Mouse (Mus musculus) erythroblast, adult 5-6 weeks (primary cell): ENCODE results near the gene Mettl21a. TPM values are rescaled to one million over a fixed set of nuclear protein-coding genes. Genes with fewer than 3 reads are reported as not detected.
"Not testable (repeated sequence)": the region's sequence is repeated elsewhere in the genome, so short reads cannot be mapped to it uniquely, and the experiment has no call there.

Experiments used
- ATAC-seq: replicated peaks from 2 replicates; pipeline ENCODE4 v1.8.0; 2016; ENCODE audit warnings: moderate number of reproducible peaks, mild to moderate bottlenecking, moderate TSS enrichment, inconsistent platforms; ENCODE audit not compliant: poor library complexity, low FRiP score, severe bottlenecking
- total RNA-seq, 2 experiments: library from RNA; stranded (forward) in 1 of 2; stranded (reverse) in 1 of 2; fragments of 150-400 nt in 1 of 2; fragments of 200-764, 138-1000 nt in 1 of 2; gene quantifications; 2 replicates each; pipeline versions ENCODE4 v1.2.3 to v1.2.4; 2015 to 2017; ENCODE audit warnings: low replicate concordance in 2 of 2

Mettl21a gene
- total RNA-seq, 2 experiments from 2014 or later = 1.9 to 2.0 TPM

DNA sequence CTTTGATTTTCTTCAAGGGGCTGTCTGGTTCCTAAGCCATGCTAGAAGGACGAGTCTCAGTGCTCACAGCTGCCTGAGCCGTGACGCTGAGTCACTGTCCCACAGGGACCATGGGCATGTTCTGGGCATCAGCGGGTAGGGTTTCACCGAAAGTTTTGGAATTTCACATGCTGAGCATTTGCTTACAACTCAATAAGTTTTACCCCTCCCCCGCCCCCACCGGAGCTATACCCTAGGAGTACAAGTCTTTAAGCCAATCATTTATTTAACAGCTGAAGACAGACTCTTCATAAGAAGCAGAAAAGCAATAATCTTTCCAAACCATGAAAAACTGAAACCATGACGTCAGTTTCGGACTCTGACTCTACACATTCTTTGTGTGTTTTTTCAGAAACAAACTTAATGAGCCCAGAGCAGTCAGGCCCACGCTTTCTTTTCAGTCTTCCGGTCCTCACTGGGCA lies 1.5 kb downstream of the Mettl21a start:
- ATAC-seq = no peak

GRCm38 (mm10) chr1:64614801-64615345 lies 2.2 kb downstream of the Mettl21a start:
- ATAC-seq = no peak

DNA sequence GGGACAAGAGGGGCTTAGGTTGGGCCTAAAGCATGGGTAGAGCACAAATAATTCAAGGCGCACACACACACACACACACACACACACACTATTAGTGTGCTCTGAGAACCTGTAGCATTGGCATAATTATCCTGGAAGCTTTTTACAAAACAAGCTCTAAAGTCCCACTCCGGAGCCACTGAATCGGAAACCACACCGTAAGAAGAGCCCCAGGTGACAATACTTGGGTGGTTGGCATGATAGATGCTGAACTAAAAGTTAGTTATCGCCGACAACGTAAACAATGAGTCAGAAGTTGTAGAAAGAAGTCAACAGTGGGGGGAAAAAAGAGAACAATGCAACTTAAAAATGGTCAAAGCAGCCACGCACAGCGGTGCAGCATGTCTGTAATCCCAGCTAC lies 2.7 kb downstream of the Mettl21a start:
- ATAC-seq = no peak

GRCm38 (mm10) chr1:64609976-64610375 lies 7.1 kb downstream of the Mettl21a start:
- no peak for ATAC-seq

DNA sequence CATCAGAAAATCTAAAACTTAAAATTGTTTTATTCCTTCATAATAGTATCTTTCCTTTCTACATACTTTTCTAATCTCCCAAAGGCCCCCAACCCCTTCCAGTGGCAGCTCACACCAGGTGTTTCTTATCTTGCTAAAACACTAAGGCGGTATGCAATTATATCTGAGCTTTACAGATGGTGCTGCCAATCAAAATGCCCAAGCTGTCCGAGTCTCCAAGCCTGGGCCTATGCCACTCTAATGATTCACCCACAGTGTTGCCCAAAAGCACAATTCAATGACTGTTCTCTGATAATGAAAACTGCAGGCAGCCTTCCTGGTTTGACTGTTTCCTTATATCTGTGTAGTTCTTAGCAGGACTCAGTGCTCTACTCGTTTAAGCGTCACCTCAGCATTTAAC lies 7.9 kb downstream of the Mettl21a start:
- peak; percentile 83 for ATAC-seq

GRCm38 (mm10) chr1:64603381-64603780 lies 13.7 kb downstream of the Mettl21a start:
- ATAC-seq = no peak

DNA sequence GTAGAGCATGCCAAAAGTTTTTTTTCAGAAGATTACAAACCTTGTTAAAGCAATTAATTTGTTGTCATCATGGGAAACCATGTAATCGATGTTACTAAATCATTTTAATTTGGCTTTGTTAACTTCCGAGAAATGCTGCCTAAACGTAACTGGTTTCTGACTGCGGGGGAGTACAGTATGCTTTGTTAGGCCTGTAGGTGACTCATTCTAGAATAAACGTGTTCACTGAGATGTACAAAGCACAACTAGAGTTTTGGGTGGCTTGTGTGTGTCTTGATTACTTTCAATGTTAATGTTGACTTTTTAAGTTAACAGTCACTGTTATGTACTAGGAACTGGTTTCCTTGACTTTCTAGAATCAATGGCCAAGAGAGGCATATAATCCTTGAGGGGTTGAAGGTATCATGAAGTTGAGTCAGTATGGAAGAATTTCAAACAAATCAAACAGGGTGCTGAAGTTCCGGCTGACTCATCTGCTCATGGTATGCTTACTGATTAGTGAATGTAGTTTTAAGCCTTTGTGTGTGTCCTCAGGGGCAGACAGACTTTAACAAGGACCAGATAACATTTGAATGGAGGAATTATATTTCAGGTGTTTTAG lies 15.7 kb downstream of the Mettl21a start:
- no peak for ATAC-seq

DNA sequence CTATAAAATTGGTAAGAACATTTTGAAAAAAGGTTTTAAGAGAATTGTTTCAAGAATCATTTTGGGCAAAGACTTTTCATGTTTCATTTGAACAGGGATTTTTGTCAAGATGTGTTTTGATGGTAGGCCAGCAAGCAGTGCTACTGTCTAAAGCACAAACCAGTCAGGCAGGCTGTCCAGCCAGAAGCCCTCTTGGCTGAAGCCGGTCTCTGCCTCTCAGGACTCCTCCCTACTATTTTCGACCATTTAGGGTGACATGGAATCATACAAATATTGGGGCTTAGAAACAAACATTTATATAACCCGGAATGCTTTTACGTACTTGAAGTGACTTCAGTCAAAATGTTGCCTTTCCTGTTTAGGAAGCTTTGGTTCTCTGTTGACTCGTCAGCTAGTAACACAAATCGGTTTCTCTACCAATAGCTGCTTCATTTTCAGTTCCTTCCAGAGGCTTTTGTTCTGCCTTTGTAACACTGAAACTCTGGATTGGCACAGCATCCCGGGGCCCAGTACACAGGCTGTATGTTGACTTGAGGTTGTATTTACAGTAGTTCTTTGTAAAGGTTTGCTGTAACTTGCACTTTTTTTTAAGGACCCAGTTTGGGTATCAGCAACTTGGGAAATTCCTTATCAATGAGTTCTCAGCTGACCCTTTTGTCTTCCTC lies 16.5 kb downstream of the Mettl21a start:
- ATAC-seq = no peak

DNA sequence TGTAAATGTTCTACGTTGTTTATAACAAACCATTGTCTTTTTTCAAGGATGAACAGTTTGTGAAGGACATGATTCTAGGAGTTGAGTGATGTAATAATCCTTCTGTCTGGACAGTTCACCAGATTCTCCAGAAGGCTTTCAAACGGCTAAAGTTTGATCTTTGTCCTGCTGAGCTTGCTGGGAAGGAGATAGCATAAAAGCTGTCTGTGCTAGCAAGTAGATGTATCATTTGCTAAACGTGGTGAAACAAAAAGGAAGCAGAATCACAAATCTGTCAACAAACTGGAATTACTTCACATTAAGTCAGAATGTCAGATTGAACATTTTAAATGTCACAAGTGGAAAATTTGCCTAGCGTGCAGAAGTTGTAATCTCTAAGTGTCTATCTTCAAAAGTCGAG lies 18.1 kb downstream of the Mettl21a start:
- ATAC-seq = no peak

DNA sequence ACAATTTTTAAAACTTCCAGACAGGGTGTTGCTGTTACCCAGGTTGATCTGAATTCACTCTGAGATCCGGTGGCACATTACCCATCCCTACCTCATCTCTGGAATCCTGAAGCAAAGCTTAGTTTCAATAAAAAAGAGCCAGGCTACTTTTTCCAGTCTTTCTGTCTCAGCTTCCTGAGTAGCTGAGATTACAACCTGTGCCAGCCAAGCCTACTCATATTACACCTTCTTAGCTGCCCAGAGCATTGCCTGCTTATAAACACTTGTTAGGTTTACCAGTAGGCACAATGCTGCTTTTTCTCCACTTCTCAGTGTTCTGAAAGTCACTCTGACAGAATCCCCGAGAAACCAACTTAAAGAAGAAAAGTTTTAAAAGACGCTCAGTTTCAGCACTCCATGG lies 38.2 kb downstream of the Mettl21a start:
- no peak for ATAC-seq

GRCm38 (mm10) chr1:64577911-64578310 lies 39.1 kb downstream of the Mettl21a start:
- not testable (repeated sequence) for ATAC-seq

DNA sequence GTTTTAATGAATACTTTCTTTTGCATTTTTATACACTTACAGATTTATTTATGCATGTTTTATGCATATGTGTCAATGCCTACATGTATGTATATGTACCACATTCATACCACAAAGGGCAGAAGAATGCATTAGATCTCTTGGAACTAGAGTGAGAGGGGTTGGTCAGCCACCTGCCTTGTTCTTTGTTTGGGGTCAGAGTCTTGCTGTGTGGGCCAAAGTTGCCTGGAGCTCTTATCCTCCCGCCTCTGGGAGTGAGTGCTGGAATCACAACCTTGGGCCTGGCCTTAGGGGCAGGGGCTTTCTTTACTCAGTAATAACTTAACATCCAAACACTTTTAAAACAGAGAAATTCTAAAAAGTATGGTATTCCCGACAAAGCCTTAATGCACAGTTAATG lies 40.3 kb downstream of the Mettl21a start:
- no peak for ATAC-seq

DNA sequence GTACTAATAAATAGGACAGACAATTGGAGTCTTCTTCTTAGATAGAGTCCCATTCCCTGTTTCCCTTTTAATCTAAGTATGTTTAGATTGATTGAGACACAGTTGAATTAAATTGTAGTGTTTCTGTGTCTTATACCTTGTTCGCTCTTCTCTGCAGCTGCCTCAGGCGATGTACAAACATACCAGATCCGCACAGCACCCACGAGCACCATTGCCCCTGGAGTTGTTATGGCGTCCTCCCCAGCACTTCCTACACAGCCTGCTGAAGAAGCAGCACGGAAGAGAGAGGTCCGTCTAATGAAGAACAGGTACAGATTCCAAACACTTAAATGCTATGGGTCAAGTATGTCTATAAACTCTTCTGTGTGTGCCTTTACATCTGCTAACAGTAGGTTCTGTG lies 41.0 kb downstream of the Mettl21a start:
- ATAC-seq = no peak

DNA sequence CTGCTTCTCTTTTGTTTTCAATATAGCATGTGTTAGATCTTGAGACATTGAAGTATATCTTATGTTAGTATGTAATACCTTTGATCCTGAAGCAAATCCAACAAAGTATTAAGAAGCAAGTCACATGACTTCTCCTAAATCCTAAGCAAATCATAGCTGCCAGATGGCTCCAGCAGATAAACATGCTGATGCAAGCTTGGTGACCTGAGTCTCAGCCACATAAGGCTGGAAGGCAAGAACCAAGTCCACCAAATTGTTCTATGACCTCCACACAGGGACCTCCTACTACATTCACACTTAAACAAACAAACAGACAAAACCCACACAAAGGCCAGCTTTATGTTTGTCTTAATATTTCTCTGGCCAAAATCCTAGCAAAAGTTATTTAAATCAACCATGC lies 48.8 kb downstream of the Mettl21a start:
- no peak for ATAC-seq

GRCm38 (mm10) chr1:64560105-64560504 lies 56.9 kb downstream of the Mettl21a start:
- ATAC-seq = no peak

Other genes with a start within 250 kb of the Mettl21a start
- gene Creb1, start 84.6 kb downstream of the Mettl21a start, total RNA-seq (2015; ENCODE audit: low replicate concordance) = 20.6 and 34.9 TPM in 2 replicates
- 18.1 and 42.5 TPM in 2 replicates for gene Creb1, start 84.6 kb downstream of the Mettl21a start, total RNA-seq (2017; ENCODE audit: low replicate concordance)
- gene Ccnyl1, start 73.2 kb upstream of the Mettl21a start, total RNA-seq (2015; ENCODE audit: low replicate concordance) = 2.5 and 2.9 TPM in 2 replicates
- gene Ccnyl1, start 73.2 kb upstream of the Mettl21a start, total RNA-seq (2017; ENCODE audit: low replicate concordance) = 1.4 and 6.6 TPM in 2 replicates
- gene Fzd5, start 120.5 kb upstream of the Mettl21a start, total RNA-seq (2015; ENCODE audit: low replicate concordance) = 2.7 and 5.0 TPM in 2 replicates
- 4.3 and 5.4 TPM in 2 replicates for gene Fzd5, start 120.5 kb upstream of the Mettl21a start, total RNA-seq (2017; ENCODE audit: low replicate concordance)